Mouse (Mus musculus) thymus, adult 2 months (tissue): ENCODE data around the gene Pcgf6. TPM values are rescaled to one million over a fixed set of nuclear protein-coding genes. Genes with fewer than 3 reads are reported as not detected.
A peak's percentile ranks its signal among the peaks of the same experiment; 100 is the strongest.

Source experiments
- DNase-seq: peaks from one replicate; pipeline ENCODE4 v3.0.0; 2021
- H3K27ac ChIP-seq: fragments of 200-500 bp; 2 replicates; pipeline ENCODE4 v1.5.1; 2012; ENCODE audit warnings: low read length, control low read depth; ENCODE audit not compliant: control insufficient read depth, insufficient read depth
- H3K27me3 ChIP-seq: fragments of 200-500 bp; 2 replicates; pipeline ENCODE4 v1.6.1; 2012; ENCODE audit warnings: mild to moderate bottlenecking, low read length, moderate library complexity, mixed read lengths; ENCODE audit not compliant: control insufficient read depth, insufficient read depth
- H3K36me3 ChIP-seq: fragments of 200-500 bp; 2 replicates; pipeline ENCODE4 v1.6.1; 2012; ENCODE audit warnings: mild to moderate bottlenecking, low read length, moderate library complexity; ENCODE audit not compliant: control insufficient read depth, insufficient read depth
- H3K4me1 ChIP-seq: fragments of 200-500 bp; replicated peaks from 2 replicates; pipeline ENCODE4 v1.6.1; 2012; ENCODE audit warnings: low read length; ENCODE audit not compliant: control insufficient read depth, insufficient read depth
- H3K4me3 ChIP-seq: fragments of 200-500 bp; 2 replicates; pipeline ENCODE4 v1.5.1; 2012; ENCODE audit warnings: mild to moderate bottlenecking, low read length, control low read depth, moderate library complexity; ENCODE audit not compliant: control insufficient read depth, insufficient read depth
- CTCF ChIP-seq: fragments of 200-500 bp; IDR thresholded peaks from 2 replicates; pipeline ENCODE4 v1.5.1; 2012; ENCODE audit warnings: mild to moderate bottlenecking, control low read depth, low read length, moderate library complexity, borderline replicate concordance; ENCODE audit not compliant: control insufficient read depth, poor library complexity, insufficient read depth; ENCODE audit errors: extremely low read depth
- POLR2A ChIP-seq: fragments of 200-500 bp; IDR thresholded peaks from 2 replicates; pipeline ENCODE4 v1.6.1; 2012; ENCODE audit warnings: mild to moderate bottlenecking, low read length, control low read depth, moderate library complexity; ENCODE audit not compliant: control insufficient read depth, poor library complexity, insufficient read depth; ENCODE audit errors: extremely low read depth
- WGBS: fragments of 180-500 bp; shearing (Covaris S2); methylation state at CpG from one replicate; pipeline ENCODE4 v1.1.7; 2018; 5-methylcytosine and 5-hydroxymethylcytosine counted together
- polyA plus RNA-seq: library from polyadenylated mRNA; depleted of rRNA; stranded (reverse); fragments of >200 nt; gene quantifications from 2 replicates; pipeline ENCODE4 v1.2.3, GENCODE M21; 2012; rRNA removed

Gene Pcgf6
- 13.9 and 19.2 TPM in 2 replicates for polyA plus RNA-seq

- Histone ChIP-seq H3K27ac (peak within 1 kb of the TSS; percentile 48), H3K27me3 (no peaks in the 10 kb centered on the region), H3K4me1 (peaks cover 6% of the 10 kb centered on the region), H3K4me3 (peak within 1 kb of the TSS; percentile 83), H3K36me3 (peaks cover 1% of the 10 kb centered on the region; the same call in 1 of the 2 replicates)
- DNase-seq = peak; percentile 88
- TF ChIP-seq CTCF (0 out of 2 replicates have a peak, but pooled peaks have one; percentile 55), POLR2A (peak; percentile 32; the same call in 1 of the 2 replicates)
- WGBS = under 1% methylated on average over 75 of the region's 75 CpGs
Observed at GRCm38 (mm10) chr19:47050271-47051032, at the start of gene Pcgf6. TSS of gene Pcgf6 (minus strand) at chr19:47050906.

GRCm38 (mm10) chr19:47090550-47091156 is 39.9 kb upstream of the Pcgf6 start, which contains the start of the genes Usmg5 and Pdcd11:
TSS of gene Usmg5 (minus strand) at chr19:47090647.
TSS of gene Pdcd11 (plus strand) at chr19:47090768.
- Histone ChIP-seq H3K36me3 (peaks cover 2% of the 10 kb centered on the region), H3K27ac (peak within 1 kb of the TSS; percentile 30), H3K4me3 (peak within 1 kb of the TSS; percentile 74), H3K27me3 (no peaks in the 10 kb centered on the region), H3K4me1 (0 out of 2 replicates have a peak, but pooled peaks cover 3% of the 10 kb centered on the region)
- DNase-seq = peak; percentile 96
- WGBS = under 1% methylated on average over 56 of the region's 56 CpGs
- TF ChIP-seq CTCF = peak; percentile 73
- peak; percentile 88 for TF ChIP-seq POLR2A

- Histone ChIP-seq H3K36me3 (peaks cover 4% of the 10 kb centered on the region), H3K4me1 (0 out of 2 replicates have a peak, but pooled peaks cover 3% of the 10 kb centered on the region), H3K27me3 (no peaks in the 10 kb centered on the region), H3K4me3 (peak overlapping the region; percentile 74), H3K27ac (peak overlapping the region; percentile 6; the same call in 1 of the 2 replicates)
- DNase-seq = no peak
- TF ChIP-seq POLR2A (no peak), CTCF (no peak)
- under 1% methylated on average over 36 of the region's 36 CpGs for WGBS
Observed at GRCm38 (mm10) chr19:47089718-47090525, 39.2 kb upstream of the Pcgf6 start.

DNA sequence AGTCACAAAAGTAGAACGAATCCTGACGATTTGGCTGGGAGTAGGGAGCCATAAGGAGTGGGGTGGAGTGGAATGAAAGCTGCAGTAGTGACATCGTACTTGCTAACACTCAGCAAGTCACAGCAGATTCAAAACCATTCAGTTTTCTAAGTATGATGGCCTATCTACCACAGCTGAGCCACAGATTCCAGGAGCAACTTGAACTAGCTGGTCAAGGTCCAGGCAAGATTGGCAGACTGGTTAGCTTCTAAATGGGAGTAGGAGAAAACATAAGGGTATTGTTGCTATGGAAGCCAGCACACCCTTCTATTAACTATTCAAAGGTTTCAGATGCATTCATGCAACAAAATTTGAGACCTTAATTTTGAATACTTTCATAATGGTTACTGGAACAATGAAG is 37.5 kb upstream of the Pcgf6 start:
- Histone ChIP-seq H3K27ac (no peak overlapping the region), H3K27me3 (no peaks in the 10 kb centered on the region), H3K4me3 (no peak overlapping the region), H3K36me3 (peaks cover 21% of the 10 kb centered on the region), H3K4me1 (0 out of 2 replicates have a peak, but pooled peaks cover 3% of the 10 kb centered on the region)
- DNase-seq = no peak
- no peak for TF ChIP-seq POLR2A
- no peak for TF ChIP-seq CTCF
- 82% methylated on average over 3 of the region's 3 CpGs for WGBS

GRCm38 (mm10) chr19:47067924-47068611 is 17.4 kb upstream of the Pcgf6 start:
- TF ChIP-seq CTCF (0 out of 2 replicates have a peak, but pooled peaks have one; percentile 34), POLR2A (0 out of 2 replicates have a peak, but pooled peaks have one; percentile 44)
- Histone ChIP-seq H3K4me3 (peak overlapping the region; percentile 70), H3K27me3 (no peaks in the 10 kb centered on the region), H3K4me1 (peaks cover 4% of the 10 kb centered on the region), H3K36me3 (peaks cover 15% of the 10 kb centered on the region; the same call in 1 of the 2 replicates), H3K27ac (peak overlapping the region; percentile 16)
- under 1% methylated on average over 72 of the region's 72 CpGs for WGBS
- DNase-seq = peak; percentile 88
